Mouse (Mus musculus) forebrain, embryonic 14.5 days (tissue): ENCODE data around the gene Pcnx2. TPM values are rescaled to one million over a fixed set of nuclear protein-coding genes. Genes with fewer than 3 reads are reported as not detected.

ENCODE experiments used
- ATAC-seq: fragments of 200-750 bp; cut with Nextera tagmentation; 2 replicates; pipeline ENCODE4 v1.8.0; 2017; ENCODE audit warnings: mild to moderate bottlenecking, moderate library complexity
- DNase-seq: peaks from one replicate; pipeline ENCODE4 v3.0.0-alpha.2; 2015; ENCODE audit warnings: low spot score
- H3K27ac ChIP-seq: fragments of 300-500 bp; sonication (generic); 2 replicates; pipeline ENCODE4 v1.5.1; 2014; ENCODE audit warnings: low read depth, mild to moderate bottlenecking, control low read depth, low read length, moderate library complexity
- H3K27me3 ChIP-seq: fragments of 300-500 bp; sonication (generic); replicated peaks from 2 replicates; pipeline ENCODE4 v1.6.1; 2014; ENCODE audit warnings: low read length, control low read depth, mixed read lengths; ENCODE audit not compliant: control insufficient read depth, insufficient read depth
- H3K36me3 ChIP-seq: fragments of 300-500 bp; sonication (generic); 2 replicates; pipeline ENCODE4 v1.6.1; 2014; ENCODE audit warnings: low read length, control low read depth; ENCODE audit not compliant: control insufficient read depth, insufficient read depth
- H3K4me1 ChIP-seq: fragments of 300-500 bp; sonication (generic); 2 replicates; pipeline ENCODE4 v1.6.1; 2014; ENCODE audit warnings: antibody characterized with exemption, low read length, control low read depth; ENCODE audit not compliant: control insufficient read depth, insufficient read depth
- H3K4me2 ChIP-seq: fragments of 300-500 bp; sonication (generic); 2 replicates; pipeline ENCODE4 v1.6.1; 2014; ENCODE audit warnings: mild to moderate bottlenecking, control low read depth, low read length
- H3K4me3 ChIP-seq: fragments of 300-500 bp; sonication (generic); 2 replicates; pipeline ENCODE4 v1.5.1; 2014; ENCODE audit warnings: low read depth, low read length, control low read depth
- H3K9ac ChIP-seq: fragments of 300-500 bp; sonication (generic); 2 replicates; pipeline ENCODE4 v1.6.1; 2014; ENCODE audit warnings: mild to moderate bottlenecking, low read length, control low read depth, moderate library complexity
- H3K9me3 ChIP-seq: fragments of 300-500 bp; sonication (generic); replicated peaks from 2 replicates; pipeline ENCODE4 v1.6.1; 2016; ENCODE audit warnings: low read length, control low read depth, mixed read lengths; ENCODE audit not compliant: control insufficient read depth
- WGBS: fragments of 180-500 bp; shearing (Covaris S2); extraction: QIAGEN DNeasy Blood & Tissue Kit; methylation state at CpG from one replicate; pipeline ENCODE4 v1.1.7; 2014; 5-methylcytosine and 5-hydroxymethylcytosine counted together
- polyA plus RNA-seq: library from polyadenylated mRNA; unstranded; fragments of >200 nt; fragmentation: Nextera tagmentation; extraction: Ambion mirVana; gene quantifications from 2 replicates; pipeline ENCODE4 v1.2.1, GENCODE M21; 2014

The Pcnx2 gene
- polyA plus RNA-seq, 1 experiment from 2014 or later, result 2.6 TPM

GRCm38 (mm10) chr8:125755896-125756295, 142.2 kb downstream of the Pcnx2 start:
- Histone ChIP-seq H3K27ac (peak overlapping the region; percentile 66; the same call in 1 of the 2 replicates), H3K4me2 (no peak overlapping the region), H3K9me3 (no peaks in the 10 kb centered on the region), H3K27me3 (no peaks in the 10 kb centered on the region), H3K9ac (no peak overlapping the region), H3K4me3 (no peak overlapping the region), H3K4me1 (peaks cover 14% of the 10 kb centered on the region; the same call in 1 of the 2 replicates), H3K36me3 (no peaks in the 10 kb centered on the region; the same call in 1 of the 2 replicates)
- peak; percentile 35; the same call in 1 of the 2 replicates for ATAC-seq
- WGBS, result 63% methylated on average over 8 of the region's 8 CpGs
- peak; percentile 39 for DNase-seq

DNA sequence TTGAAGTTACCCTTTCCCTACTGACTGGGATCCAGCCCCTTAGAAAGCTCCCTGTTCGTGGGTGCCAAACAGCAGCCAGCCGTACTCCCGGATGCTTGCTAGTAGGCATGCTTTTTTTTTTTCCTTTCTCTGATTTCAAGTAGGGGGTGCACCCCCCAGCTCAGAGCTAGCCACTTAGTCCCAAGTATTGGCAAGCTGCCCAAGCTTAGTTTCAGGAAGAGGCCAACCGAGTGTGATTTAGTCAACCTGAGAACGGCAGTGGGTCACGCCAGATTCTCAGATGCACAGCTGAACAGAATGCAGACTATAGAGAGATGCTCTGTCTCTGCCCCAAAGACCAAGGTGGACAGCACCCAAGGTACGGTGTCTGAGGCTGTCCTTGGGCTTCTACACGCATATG, 147.3 kb downstream of the Pcnx2 start:
- Histone ChIP-seq H3K4me3 (no peak overlapping the region), H3K9ac (no peak overlapping the region), H3K36me3 (no peaks in the 10 kb centered on the region; the same call in 1 of the 2 replicates), H3K27ac (no peak overlapping the region), H3K4me2 (no peak overlapping the region), H3K4me1 (peaks cover 5% of the 10 kb centered on the region; the same call in 1 of the 2 replicates), H3K27me3 (no peaks in the 10 kb centered on the region), H3K9me3 (no peaks in the 10 kb centered on the region)
- 53% methylated on average over 8 of the region's 8 CpGs for WGBS
- DNase-seq, result peak; percentile 39
- no peak for ATAC-seq

DNA sequence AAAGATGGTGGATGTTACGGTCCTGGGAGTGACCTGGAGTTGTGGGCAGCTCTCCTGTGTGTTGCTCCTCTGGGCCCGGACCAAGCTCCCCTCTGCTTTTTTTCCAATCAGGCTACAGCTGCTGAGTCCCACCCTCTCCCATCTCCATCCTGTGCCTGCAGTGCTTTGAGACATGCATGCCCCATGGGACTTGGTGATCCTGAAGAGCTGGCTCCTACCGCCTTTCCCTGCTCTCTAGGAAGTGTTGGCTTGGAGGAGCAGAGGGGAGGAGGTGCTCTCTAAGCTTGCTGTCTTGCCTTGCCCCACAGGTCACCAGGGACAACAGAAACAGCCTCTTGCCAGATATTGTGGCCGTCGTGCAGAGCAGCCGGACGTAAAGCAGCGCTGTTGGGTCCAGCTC, 150.7 kb downstream of the Pcnx2 start:
- H3K4me1 ChIP-seq, result 0 out of 2 replicates have a peak, but pooled peaks cover 3% of the 10 kb centered on the region
- DNase-seq (no peak), ATAC-seq (no peak)
- H3K27me3 ChIP-seq, result no peaks in the 10 kb centered on the region
- no peaks in the 10 kb centered on the region for H3K36me3 ChIP-seq
- no peak overlapping the region for H3K27ac ChIP-seq
- H3K4me3 ChIP-seq, result no peak overlapping the region
- no peak overlapping the region for H3K9ac ChIP-seq
- no peak overlapping the region for H3K4me2 ChIP-seq
- 85% methylated on average over 8 of the region's 8 CpGs for WGBS
- no peaks in the 10 kb centered on the region for H3K9me3 ChIP-seq

DNA sequence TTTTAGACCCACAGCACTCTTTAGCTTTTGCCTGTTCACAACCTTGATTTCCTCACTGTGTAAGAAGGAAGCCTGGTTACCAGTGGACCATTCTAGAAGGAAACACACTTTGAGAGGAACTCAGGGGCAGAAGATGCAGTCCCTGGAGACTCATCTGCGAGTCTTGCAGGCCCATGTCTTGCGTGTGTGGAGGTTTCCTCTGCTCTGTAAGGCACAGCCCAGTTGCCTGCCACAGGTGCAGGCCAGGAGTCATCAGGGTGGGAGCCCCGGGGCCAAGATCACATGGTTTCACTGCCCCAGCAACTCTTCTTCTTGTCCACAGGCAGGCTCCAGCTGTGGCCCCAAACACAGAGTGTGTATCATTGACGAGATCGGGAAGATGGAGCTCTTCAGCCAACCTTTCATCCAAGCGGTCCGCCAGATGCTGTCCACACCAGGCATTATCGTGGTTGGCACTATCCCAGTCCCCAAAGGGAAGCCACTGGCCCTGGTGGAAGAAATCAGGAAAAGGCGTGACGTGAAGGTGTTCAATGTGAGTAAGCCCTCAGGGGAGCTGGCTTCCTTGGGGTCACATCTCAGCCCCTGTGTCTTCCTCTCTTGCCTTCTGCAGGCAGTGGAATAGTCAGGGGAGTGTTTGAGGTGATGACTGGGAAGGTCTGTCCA, 153.1 kb downstream of the Pcnx2 start:
- DNase-seq (no peak), ATAC-seq (no peak)
- WGBS, result 94% methylated on average over 10 of the region's 10 CpGs
- Histone ChIP-seq H3K36me3 (no peaks in the 10 kb centered on the region), H3K9ac (no peak overlapping the region), H3K4me1 (no peaks in the 10 kb centered on the region), H3K27ac (no peak overlapping the region), H3K4me2 (no peak overlapping the region), H3K4me3 (no peak overlapping the region), H3K27me3 (no peaks in the 10 kb centered on the region), H3K9me3 (no peaks in the 10 kb centered on the region)

DNA sequence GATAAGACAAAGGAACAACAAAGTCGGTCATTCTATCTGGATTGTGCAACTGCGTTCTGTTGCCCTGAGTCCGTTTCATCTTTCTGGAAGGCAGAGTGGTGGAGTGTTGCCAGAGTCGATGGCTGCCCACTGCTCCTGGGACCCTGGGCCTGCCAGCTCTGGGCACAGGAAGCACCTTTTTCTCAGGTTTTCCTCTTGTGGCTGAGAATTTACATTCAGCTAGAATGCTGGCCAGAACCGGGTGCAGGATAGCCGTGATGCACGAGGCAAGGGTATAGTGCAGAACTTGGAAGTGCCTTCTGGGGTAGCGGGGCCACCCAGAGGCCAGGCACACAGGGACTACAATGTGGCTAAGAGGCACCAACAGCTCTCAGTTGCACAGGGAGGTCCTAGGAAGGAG, 155.7 kb downstream of the Pcnx2 start:
- no peaks in the 10 kb centered on the region for H3K27me3 ChIP-seq
- no peak overlapping the region for H3K4me3 ChIP-seq
- WGBS, result 83% methylated on average over 8 of the region's 8 CpGs
- ATAC-seq (no peak), DNase-seq (no peak)
- no peaks in the 10 kb centered on the region for H3K36me3 ChIP-seq
- H3K27ac ChIP-seq, result no peak overlapping the region
- H3K4me1 ChIP-seq, result no peaks in the 10 kb centered on the region
- no peak overlapping the region for H3K4me2 ChIP-seq
- no peak overlapping the region for H3K9ac ChIP-seq
- H3K9me3 ChIP-seq, result no peaks in the 10 kb centered on the region

GRCm38 (mm10) chr8:125741855-125742254, 156.3 kb downstream of the Pcnx2 start:
- WGBS, result 86% methylated on average over 2 of the region's 2 CpGs
- H3K4me1 ChIP-seq, result no peaks in the 10 kb centered on the region
- no peaks in the 10 kb centered on the region for H3K36me3 ChIP-seq
- no peak overlapping the region for H3K4me3 ChIP-seq
- no peaks in the 10 kb centered on the region for H3K27me3 ChIP-seq
- ATAC-seq, result no peak
- H3K27ac ChIP-seq, result no peak overlapping the region
- H3K9me3 ChIP-seq, result no peaks in the 10 kb centered on the region
- no peak overlapping the region for H3K4me2 ChIP-seq
- DNase-seq, result no peak
- H3K9ac ChIP-seq, result no peak overlapping the region

DNA sequence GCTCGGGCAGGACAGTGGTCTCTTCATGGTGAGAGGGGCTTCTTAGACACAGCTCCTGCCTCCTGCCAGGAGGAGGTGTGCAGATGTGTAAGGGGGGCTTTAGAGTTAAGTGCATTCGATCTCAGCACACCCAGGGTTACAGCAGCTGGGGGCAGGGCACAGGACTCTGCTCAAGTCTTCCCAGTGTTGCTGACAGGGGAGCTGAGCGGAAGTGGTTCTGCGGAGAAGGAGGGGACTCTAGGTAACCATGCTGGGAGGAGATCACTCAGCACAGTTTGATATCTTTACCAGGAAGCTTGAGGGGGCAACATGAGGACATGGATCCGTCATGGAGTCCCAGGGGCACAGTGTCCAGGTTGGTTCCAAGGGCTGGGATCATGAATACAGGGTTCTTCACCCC, 156.7 kb downstream of the Pcnx2 start:
- no peaks in the 10 kb centered on the region for H3K4me1 ChIP-seq
- WGBS, result 89% methylated on average over 5 of the region's 5 CpGs
- no peak overlapping the region for H3K27ac ChIP-seq
- ATAC-seq, result no peak
- H3K36me3 ChIP-seq, result no peaks in the 10 kb centered on the region
- no peaks in the 10 kb centered on the region for H3K27me3 ChIP-seq
- no peak overlapping the region for H3K9ac ChIP-seq
- no peak overlapping the region for H3K4me3 ChIP-seq
- no peaks in the 10 kb centered on the region for H3K9me3 ChIP-seq
- DNase-seq, result no peak
- H3K4me2 ChIP-seq, result no peak overlapping the region

GRCm38 (mm10) chr8:125740655-125741054, 157.5 kb downstream of the Pcnx2 start:
- Histone ChIP-seq H3K9me3 (no peaks in the 10 kb centered on the region), H3K27me3 (no peaks in the 10 kb centered on the region), H3K36me3 (no peaks in the 10 kb centered on the region), H3K4me3 (no peak overlapping the region), H3K4me2 (no peak overlapping the region), H3K4me1 (no peaks in the 10 kb centered on the region), H3K27ac (no peak overlapping the region), H3K9ac (no peak overlapping the region)
- DNase-seq (no peak), ATAC-seq (no peak)
- 69% methylated on average over 10 of the region's 10 CpGs for WGBS

DNA sequence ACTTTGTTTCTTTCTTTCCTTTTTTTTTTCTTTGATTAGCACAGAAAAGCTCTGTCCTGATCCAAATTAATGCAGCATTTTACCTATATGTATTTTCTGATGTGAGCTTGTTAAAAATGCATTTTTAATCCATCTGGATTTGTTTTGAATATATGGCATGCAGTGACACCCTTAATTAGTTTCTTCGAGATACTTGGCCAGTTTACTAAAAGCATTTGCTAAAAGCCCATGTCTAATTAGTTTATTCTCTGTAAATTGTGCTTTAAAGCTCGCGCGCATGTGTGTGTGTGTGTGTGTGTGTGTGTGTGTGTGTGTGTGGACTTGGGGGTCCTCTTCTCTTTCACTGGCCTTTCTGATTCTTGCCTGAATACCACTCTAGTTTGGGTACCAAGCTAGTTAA, 159.2 kb downstream of the Pcnx2 start:
- Histone ChIP-seq H3K9ac (no peak overlapping the region), H3K4me3 (no peak overlapping the region), H3K9me3 (no peaks in the 10 kb centered on the region), H3K27ac (no peak overlapping the region), H3K27me3 (no peaks in the 10 kb centered on the region), H3K4me1 (peaks cover 4% of the 10 kb centered on the region; the same call in 1 of the 2 replicates), H3K4me2 (no peak overlapping the region), H3K36me3 (no peaks in the 10 kb centered on the region)
- ATAC-seq, result no peak
- WGBS, result 48% methylated on average over 4 of the region's 4 CpGs
- DNase-seq, result peak; percentile 61
